Mouse (Mus musculus) megakaryocyte-erythroid progenitor cell, adult 5-6 weeks (primary cell): ENCODE measurements at regions not wholly inside any gene's neighbourhood (a gene's known extent, or its start where the extent isn't known, plus 50 kb on each side); places are given as distances from the start of the nearest gene placed in this dataset.

ENCODE experiments used
- ATAC-seq: replicated peaks from 2 replicates; pipeline ENCODE4 v1.8.0; 2016; ENCODE audit warnings: mild to moderate bottlenecking, inconsistent platforms; ENCODE audit not compliant: severe bottlenecking, poor library complexity, low FRiP score, low TSS enrichment

- ATAC-seq = no peak
Observed at GRCm38 (mm10) chr3:143738676-143739075, 466.3 kb downstream of the Lmo4 start.

GRCm38 (mm10) chr3:143737844-143738243 lies 467.2 kb downstream of the Lmo4 start:
- no peak for ATAC-seq

GRCm38 (mm10) chr3:143736651-143737398 lies 468.2 kb downstream of the Lmo4 start:
- ATAC-seq = no peak

DNA sequence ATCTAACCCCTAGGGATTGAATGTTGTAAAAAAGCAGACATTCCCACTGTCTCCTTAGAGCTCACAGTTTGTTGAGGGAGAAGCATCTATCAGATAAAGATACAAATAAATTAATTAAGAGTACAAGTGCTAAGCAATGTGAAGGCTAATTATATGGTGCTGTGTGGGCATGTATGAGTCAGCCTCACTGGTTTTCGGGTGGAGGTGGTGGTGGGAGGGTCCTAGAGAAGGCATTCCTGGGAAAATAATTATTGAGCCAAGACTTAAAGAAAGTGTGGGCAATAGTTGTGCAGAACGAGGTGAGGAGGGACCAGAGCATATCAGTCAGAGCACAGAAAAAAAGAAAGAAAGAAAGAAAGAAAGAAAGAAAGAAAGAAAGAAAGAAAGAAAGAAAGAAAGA lies 470.2 kb downstream of the Lmo4 start:
- no peak for ATAC-seq

GRCm38 (mm10) chr3:143732966-143733725 lies 471.9 kb downstream of the Lmo4 start:
- ATAC-seq = no peak

DNA sequence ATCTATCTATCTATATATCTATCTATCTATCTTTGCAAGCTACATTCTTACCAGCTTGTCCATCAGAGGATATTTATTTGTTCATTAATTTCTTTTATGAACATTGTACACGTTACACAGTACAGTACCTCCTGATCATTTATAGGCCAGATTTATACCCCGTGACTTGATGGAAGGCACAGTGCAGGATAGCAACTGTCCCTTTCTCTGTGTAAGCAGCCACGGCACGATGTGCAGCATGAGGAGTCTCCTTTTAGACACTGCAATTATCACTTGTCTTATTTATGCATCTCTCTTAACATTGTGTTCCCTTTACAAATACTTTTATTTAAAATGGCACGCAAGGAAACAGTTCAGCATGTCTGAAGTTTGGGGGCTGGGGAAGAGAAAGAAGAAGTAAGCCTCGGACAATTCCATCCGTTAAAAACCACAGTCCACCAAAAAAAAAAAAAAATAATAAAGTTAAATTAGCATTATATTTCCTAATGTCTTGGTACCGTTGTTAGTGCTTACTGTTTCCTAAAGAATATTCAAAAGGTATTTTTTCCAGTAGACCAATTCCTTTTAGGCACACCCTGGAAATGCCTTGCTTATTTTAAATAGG lies 475.4 kb downstream of the Lmo4 start:
- no peak for ATAC-seq

DNA sequence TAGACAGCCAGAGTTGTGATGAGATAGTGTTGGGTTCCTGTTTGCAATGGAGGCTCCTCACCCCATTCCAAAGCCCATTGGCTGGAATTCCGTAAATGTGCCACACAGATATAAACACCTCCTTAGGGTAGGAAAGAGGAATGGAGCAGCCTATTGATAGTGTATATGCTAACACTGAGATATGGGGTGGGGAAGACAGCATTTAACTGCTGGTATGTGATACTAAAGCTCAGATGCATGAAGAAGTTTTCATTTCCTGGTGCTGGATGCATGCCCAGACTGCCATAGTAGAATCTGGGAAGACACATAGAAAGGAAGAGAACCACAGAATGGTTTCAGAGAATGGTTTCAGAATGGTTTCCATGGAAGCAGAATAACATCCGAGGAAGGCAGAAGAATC lies 482.4 kb downstream of the Lmo4 start:
- ATAC-seq = no peak

GRCm38 (mm10) chr3:143722082-143722481 lies 482.9 kb downstream of the Lmo4 start:
- ATAC-seq = no peak

DNA sequence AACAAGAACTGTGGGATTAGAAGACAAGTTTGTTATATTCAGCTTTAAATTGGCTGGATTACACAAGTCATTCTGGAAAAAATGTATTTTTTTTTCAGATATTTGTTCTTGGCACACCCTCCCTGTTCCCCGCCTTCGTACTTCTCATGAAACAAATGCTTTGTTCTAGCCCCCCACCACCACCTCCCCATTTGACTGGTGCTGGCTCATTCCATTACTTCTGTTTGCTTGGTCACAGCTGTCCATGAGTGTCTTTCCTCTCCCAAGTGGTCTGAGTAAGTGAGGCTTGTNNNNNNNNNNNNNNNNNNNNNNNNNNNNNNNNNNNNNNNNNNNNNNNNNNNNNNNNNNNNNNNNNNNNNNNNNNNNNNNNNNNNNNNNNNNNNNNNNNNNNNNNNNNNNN lies 491.8 kb downstream of the Lmo4 start:
- no peak for ATAC-seq

DNA sequence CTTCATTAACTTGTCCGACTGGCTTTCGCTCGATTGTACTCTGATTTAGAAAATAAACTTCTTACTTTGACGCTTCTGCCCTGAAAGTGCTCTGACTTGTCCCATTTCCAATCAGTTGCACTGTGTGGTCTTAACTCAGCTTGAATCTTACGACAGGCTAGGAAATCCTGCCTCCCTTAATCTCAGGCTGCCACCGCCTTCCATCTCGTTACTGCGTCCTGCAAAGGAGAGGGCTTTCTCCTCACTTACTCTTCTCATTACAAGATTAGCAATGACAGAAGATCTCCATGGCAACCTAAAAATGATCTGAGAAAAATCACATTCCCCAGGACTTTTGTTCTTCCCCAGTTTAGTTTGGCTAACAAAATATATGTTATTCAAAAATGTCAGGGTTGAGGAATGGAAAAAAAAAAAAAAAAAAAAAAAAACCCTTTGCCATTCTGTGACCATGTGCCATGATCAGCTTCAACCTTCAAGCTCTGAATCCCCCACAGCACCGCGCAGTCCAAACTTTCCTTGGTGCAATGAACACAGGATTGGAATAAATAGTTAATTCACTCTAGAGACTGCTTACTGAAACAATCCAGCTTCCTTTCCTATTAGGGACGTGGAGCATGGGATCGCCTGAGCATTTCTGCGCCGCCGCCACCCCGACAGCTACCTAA lies 494.1 kb downstream of the Lmo4 start:
- no peak for ATAC-seq

DNA sequence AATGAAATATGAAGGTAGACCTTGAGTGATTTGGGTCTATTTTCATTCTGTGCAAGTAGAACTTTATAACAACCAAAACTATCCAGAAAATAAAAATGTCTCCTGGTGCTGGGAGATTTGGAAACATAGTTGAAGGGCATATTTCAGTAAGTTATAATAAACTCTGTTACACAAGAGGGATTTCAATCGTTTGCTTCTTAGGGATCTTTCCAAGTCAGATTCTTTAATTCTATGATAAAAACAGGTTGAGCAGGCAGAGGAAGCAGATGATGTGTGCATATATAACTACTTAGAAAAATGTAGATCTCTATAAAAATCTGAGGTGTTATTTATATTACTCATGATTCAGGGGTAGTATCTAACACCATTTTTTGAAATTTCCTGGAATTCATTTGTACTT lies 498.3 kb downstream of the Lmo4 start:
- ATAC-seq = no peak

DNA sequence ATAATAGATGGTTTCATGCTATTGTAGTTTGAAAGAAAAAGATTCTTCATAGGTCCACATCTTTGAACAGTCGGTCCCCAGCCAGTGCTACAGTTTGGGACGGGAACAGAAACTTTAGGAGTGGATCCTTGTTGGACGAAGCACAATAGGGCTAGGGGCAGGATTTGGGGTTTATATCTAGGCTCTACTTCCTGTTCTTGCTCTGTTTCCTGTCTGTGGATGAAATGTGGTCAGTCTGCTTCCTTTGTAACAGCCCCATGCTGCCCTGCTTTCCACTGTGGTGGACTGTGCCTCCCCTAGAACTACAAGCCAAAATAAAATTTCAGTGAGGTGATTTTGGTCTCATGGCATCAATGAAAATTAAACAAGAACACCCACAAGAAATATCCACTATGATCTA lies 510.2 kb downstream of the Lmo4 start:
- ATAC-seq = no peak

- no peak for ATAC-seq
Observed at GRCm38 (mm10) chr3:143685742-143686141, 519.3 kb downstream of the Lmo4 start.

DNA sequence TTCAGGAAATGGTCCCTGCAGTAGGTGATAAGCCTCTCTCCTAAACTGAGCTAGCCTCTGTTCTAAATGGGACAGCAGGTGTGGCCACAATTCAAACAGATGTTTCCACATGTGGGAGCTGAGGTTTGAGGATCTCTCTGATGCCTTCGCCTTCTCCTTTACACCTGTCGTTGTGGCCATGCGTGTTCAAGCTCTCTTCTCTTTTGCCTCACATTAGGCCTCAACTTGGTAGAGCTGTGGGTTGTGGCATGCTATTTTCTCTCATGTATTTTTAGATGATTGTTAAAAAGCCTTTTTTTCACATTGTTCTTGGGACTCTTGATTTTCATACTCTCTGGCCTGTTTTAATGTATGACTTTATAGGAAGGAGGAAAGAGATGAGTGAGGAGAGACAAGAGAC lies 526.8 kb downstream of the Lmo4 start:
- no peak for ATAC-seq

GRCm38 (mm10) chr3:143674855-143675254 lies 530.2 kb downstream of the Lmo4 start:
- no peak for ATAC-seq

DNA sequence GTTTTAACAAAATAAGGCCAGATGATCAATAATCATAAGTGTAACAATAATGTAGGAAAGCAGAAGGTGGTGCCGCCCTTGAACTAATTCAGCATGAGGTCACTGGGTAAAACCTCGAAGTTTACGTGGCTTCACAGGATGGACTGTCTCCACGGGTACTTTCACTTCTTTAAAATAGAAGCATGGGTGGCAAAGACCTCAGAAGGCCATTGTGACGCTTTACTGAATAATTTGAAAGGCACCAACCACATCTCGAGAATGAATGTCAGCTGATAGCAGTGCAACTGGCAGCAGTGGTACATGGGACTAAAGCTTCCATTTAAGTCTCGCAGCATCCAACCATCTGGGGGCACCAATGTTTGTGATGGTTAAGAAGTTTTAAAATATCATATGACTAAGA lies 530.6 kb downstream of the Lmo4 start:
- no peak for ATAC-seq

GRCm38 (mm10) chr3:143662041-143662685 lies 542.9 kb downstream of the Lmo4 start:
- no peak for ATAC-seq

- ATAC-seq = no peak
Observed at GRCm38 (mm10) chr3:143659421-143659978, 545.5 kb downstream of the Lmo4 start.

DNA sequence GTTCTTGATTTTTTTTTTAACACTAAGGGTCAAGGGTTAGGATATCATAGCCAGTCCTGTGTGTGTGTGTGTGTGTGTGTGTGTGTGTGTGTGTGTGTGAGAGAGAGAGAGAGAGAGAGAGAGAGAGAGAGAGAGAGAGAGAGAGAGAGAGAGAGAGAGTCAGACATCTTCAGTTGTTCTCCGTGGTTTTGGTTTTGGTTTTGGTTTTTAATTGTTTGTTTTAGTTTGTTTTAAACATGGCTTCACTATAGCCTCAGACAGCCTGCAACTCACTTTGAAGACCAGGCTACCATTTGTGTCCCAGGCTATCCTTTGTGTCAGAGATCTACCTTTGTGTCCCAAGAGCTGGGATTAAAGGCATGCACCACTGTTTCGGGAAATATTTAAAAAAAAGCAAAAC lies 557.8 kb downstream of the Lmo4 start:
- ATAC-seq = no peak
